Mouse (Mus musculus) liver, embryonic 11.5 days (tissue): ENCODE measurements around the gene Arf5. TPM values are rescaled to one million over a fixed set of nuclear protein-coding genes. Genes with fewer than 3 reads are reported as not detected.

ENCODE experiments used
- ATAC-seq: fragments of 200-750 bp; cut with Nextera tagmentation; replicated peaks from 2 replicates; pipeline ENCODE4 v1.8.0; 2017; ENCODE audit warnings: moderate number of reproducible peaks, mild to moderate bottlenecking, moderate TSS enrichment, moderate library complexity; ENCODE audit not compliant: low FRiP score
- DNase-seq: peaks from one replicate; pipeline ENCODE4 v3.0.0-alpha.2; 2017; ENCODE audit warnings: low spot score
- H3K27ac ChIP-seq: fragments of 300-500 bp; sonication (generic); 2 replicates; pipeline ENCODE4 v1.5.1; 2014; ENCODE audit warnings: mild to moderate bottlenecking, low read depth, low read length, control low read depth
- H3K27me3 ChIP-seq: fragments of 300-500 bp; sonication (generic); replicated peaks from 2 replicates; pipeline ENCODE4 v1.6.1; 2014; ENCODE audit warnings: low read length, mixed read lengths; ENCODE audit not compliant: control insufficient read depth, insufficient read depth
- H3K36me3 ChIP-seq: fragments of 300-500 bp; sonication (generic); 2 replicates; pipeline ENCODE4 v1.6.1; 2014; ENCODE audit warnings: mild to moderate bottlenecking, low read length, moderate library complexity, mixed read lengths; ENCODE audit not compliant: control insufficient read depth, insufficient read depth
- H3K4me1 ChIP-seq: fragments of 300-500 bp; sonication (generic); replicated peaks from 2 replicates; pipeline ENCODE4 v1.6.1; 2014; ENCODE audit warnings: low read length, mixed read lengths; ENCODE audit not compliant: control insufficient read depth, insufficient read depth
- H3K4me2 ChIP-seq: fragments of 300-500 bp; sonication (generic); 2 replicates; pipeline ENCODE4 v1.6.1; 2014; ENCODE audit warnings: mild to moderate bottlenecking, control low read depth, moderate library complexity
- H3K4me3 ChIP-seq: fragments of 300-500 bp; sonication (generic); 2 replicates; pipeline ENCODE4 v1.5.1; 2014; ENCODE audit warnings: low read depth, low read length, control low read depth
- H3K9ac ChIP-seq: fragments of 300-500 bp; sonication (generic); 2 replicates; pipeline ENCODE4 v1.6.1; 2014; ENCODE audit warnings: low read depth, low read length, control low read depth
- H3K9me3 ChIP-seq: fragments of 300-500 bp; sonication (generic); 2 replicates; pipeline ENCODE4 v1.6.1; 2016; ENCODE audit warnings: low read length, inconsistent platforms, mixed read lengths; ENCODE audit not compliant: control insufficient read depth
- WGBS: fragments of 180-500 bp; shearing (Covaris S2); extraction: QIAGEN DNeasy Blood & Tissue Kit; methylation state at CpG from one replicate; pipeline ENCODE4 v1.1.7; 2014; 5-methylcytosine and 5-hydroxymethylcytosine counted together
- polyA plus RNA-seq: library from polyadenylated mRNA; unstranded; fragments of >200 nt; fragmentation: Nextera tagmentation; extraction: Ambion mirVana; gene quantifications from 2 replicates; pipeline ENCODE4 v1.2.1, GENCODE M21; 2014

Gene Arf5
- polyA plus RNA-seq, 1 experiment from 2014 or later, result 356 TPM

DNA sequence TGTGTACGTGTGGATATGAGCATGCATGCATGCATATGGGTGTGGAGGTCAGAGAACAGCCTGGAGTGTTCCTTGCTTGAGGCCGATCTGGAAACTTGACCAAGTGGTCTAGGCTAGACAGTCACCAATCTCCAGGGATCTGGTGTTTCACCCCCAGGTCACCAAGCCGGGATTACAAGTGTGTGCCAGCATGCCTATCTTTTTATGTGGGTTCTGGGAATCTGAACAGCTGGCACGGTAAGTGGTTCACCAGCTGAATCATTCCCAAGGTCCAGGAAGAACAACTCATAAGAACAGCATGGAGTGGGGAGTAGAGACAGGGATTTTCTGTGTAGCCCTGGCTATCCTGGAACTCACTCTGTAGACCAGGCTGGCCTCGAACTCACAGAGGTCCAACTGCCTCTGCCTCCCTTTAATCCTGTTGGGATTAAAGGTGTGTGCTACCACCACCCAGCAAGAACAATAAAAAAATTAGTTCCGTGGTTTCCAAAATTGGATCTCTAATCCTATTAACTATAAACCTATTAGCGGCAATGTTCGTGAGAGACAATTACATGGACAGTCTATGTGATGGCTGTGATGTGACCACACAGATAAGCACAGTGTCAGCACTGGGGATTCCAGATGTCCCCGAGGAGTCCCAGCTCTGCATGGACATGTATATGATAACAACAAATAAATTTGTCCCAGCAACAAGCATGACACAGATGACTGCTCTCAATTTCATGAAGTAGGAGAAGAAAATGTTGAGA lies 48.1 kb downstream of the Arf5 start:
- no peak for ATAC-seq
- H3K9me3 ChIP-seq, result no peaks in the 10 kb centered on the region
- no peaks in the 10 kb centered on the region for H3K27me3 ChIP-seq
- no peak for DNase-seq
- no peak overlapping the region for H3K4me3 ChIP-seq
- WGBS, result 80% methylated on average over 9 of the region's 9 CpGs
- H3K36me3 ChIP-seq, result no peaks in the 10 kb centered on the region
- H3K9ac ChIP-seq, result no peak overlapping the region
- H3K27ac ChIP-seq, result no peak overlapping the region
- H3K4me1 ChIP-seq, result no peaks in the 10 kb centered on the region
- H3K4me2 ChIP-seq, result no peak overlapping the region

DNA sequence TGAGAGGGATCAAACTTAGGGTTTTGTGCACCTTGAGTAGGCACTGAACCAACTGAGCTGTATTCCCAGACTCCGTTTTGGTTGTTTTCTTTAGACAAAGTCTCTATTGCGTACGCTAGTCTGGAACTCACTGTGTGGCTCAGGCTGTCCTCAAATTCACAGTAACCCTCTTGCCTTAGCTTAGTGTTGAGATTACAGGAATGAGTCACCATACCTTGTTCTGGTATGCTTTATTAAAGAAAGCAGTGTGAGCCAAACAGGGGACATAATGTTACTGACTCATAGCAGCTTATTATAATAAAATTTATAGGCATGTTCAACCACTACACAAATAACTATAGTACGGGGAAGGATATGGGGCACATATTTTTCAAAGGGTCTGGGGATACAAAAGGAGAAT lies 50.9 kb downstream of the Arf5 start:
- Histone ChIP-seq H3K4me2 (no peak overlapping the region), H3K27me3 (no peaks in the 10 kb centered on the region), H3K36me3 (no peaks in the 10 kb centered on the region), H3K27ac (no peak overlapping the region), H3K4me1 (no peaks in the 10 kb centered on the region; the same call in 1 of the 2 replicates), H3K4me3 (no peak overlapping the region), H3K9ac (no peak overlapping the region), H3K9me3 (no peaks in the 10 kb centered on the region)
- no peak for ATAC-seq
- DNase-seq, result no peak
- WGBS, result 86% methylated on average over 4 of the region's 4 CpGs

DNA sequence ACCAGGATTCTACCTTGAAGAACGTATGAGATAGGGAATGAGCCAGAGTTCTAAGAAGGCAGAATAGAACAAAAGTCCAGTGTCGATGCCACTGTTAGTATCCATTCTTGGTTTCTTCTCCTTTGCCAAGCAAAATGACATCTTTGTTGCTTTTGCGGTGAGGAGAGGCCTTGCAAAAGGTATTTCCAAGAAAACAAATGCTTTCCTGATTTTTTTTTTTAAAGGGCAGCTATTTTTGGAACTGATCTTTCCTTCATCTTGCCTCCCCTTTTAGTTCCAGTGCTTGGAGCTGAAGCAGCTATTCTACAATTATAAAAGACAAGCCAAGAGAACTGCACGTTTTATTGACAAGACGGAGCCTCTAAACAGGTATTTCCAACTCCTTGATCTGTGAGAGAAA lies 51.5 kb downstream of the Arf5 start, which contains the start of gene Snd1:
Gene Snd1, plus strand, starts transcription at position 301 of the 400 bp plus-strand sequence.
- ATAC-seq, result no peak
- no peaks in the 10 kb centered on the region for H3K36me3 ChIP-seq
- 85% methylated on average over 5 of the region's 5 CpGs for WGBS

More for the DNA sequence above, 51.5 kb downstream of the Arf5 start, which contains the start of gene Snd1:
- no peak within 1 kb of the TSS for H3K27ac ChIP-seq
- DNase-seq, result no peak
- no peak within 1 kb of the TSS for H3K4me3 ChIP-seq
- no peak within 1 kb of the TSS for H3K9ac ChIP-seq
- no peaks in the 10 kb centered on the region for H3K9me3 ChIP-seq
- no peaks in the 10 kb centered on the region for H3K27me3 ChIP-seq
- no peak within 1 kb of the TSS for H3K4me2 ChIP-seq
- H3K4me1 ChIP-seq, result no peaks in the 10 kb centered on the region; the same call in 1 of the 2 replicates

Other genes starting within 250 kb of the Arf5 start
- 39.5 and 41.2 TPM in 2 replicates for gene Zfp800, start 25.6 kb upstream of the Arf5 start, polyA plus RNA-seq
- gene Fscn3, start 4.2 kb downstream of the Arf5 start, polyA plus RNA-seq, result 0.33 and 0.55 TPM in 2 replicates
- gene Gcc1, start 4.8 kb downstream of the Arf5 start, polyA plus RNA-seq, result 5.8 and 6.7 TPM in 2 replicates
- gene Pax4, start 25.8 kb downstream of the Arf5 start, polyA plus RNA-seq, result 0.26 TPM in 1 of 2 replicates, not detected in the other
- gene Snd1, start 51.6 kb downstream of the Arf5 start, polyA plus RNA-seq, result 107 and 117 TPM in 2 replicates